Mouse (Mus musculus): ENCODE results near the gene Aqp11.

Aqp11 gene

GRCm38 (mm10) chr7:97707809-97708208 is 30.3 kb downstream of the Aqp11 start:
- no peak for DNase-seq (ENCODE audit: low read depth, low spot score)

- DNase-seq (ENCODE audit: low read depth, low spot score): no peak
These were observed 31.0 kb downstream of the Aqp11 start for GRCm38 (mm10) chr7:97707123-97707522.

GRCm38 (mm10) chr7:97701106-97701505 is 37.0 kb downstream of the Aqp11 start:
- DNase-seq (ENCODE audit: low read depth, low spot score): no peak

GRCm38 (mm10) chr7:97700173-97700572 is 37.9 kb downstream of the Aqp11 start:
- DNase-seq (ENCODE audit: low read depth, low spot score): no peak

- peak; percentile 93 for DNase-seq (ENCODE audit: low read depth, low spot score)
These were observed 41.4 kb downstream of the Aqp11 start, which contains the start of gene Clns1a for GRCm38 (mm10) chr7:97696506-97697254. Clns1a (plus strand) TSS chr7:97696634.

GRCm38 (mm10) chr7:97696133-97696505 is 42.0 kb downstream of the Aqp11 start:
- no peak for DNase-seq (ENCODE audit: low read depth, low spot score)

GRCm38 (mm10) chr7:97695441-97695840 is 42.6 kb downstream of the Aqp11 start:
- no peak for DNase-seq (ENCODE audit: low read depth, low spot score)

GRCm38 (mm10) chr7:97687831-97688230 is 50.3 kb downstream of the Aqp11 start:
- no peak for DNase-seq (ENCODE audit: low read depth, low spot score)

- DNase-seq (ENCODE audit: low read depth, low spot score): peak; percentile 13
These were observed 58.9 kb downstream of the Aqp11 start for GRCm38 (mm10) chr7:97679239-97679638.
